ENCODE assay signal across 9 mouse cellular contexts in genomic region chr1:161999338-161999737, GRCm38 (mm10). TPM values are rescaled to one million over a fixed set of nuclear protein-coding genes. Genes with fewer than 3 reads are reported as not detected.
DNase-seq lines count a peak whose midpoint lies in the region; ATAC-seq and TF ChIP-seq lines count a peak whose summit lies in the region.
"Had no signal": no experiment of that assay in that cellular context is flagged by ENCODE, and none has a peak within 500 bp of the region (broad histone marks: within the 10 kb centered on the region; RNA-seq: fewer than 3 reads in every experiment).

No protein-coding gene starts in this region.

- no peak for DNase-seq in midbrain, embryonic 10.5 days (ENCODE audit: low spot score)
- DNase-seq in midbrain, postnatal 0 days (ENCODE audit: low spot score) = no peak
- no peak for DNase-seq in frontal cortex, adult 2 months (ENCODE audit: extremely low spot score in 1 of 2, low spot score in 1 of 2)
- no peak for DNase-seq in layer of hippocampus, adult 9-10 months (ENCODE audit: low spot score)
- no peak for DNase-seq in gastrocnemius, postnatal 25 days

- no peak overlapping the region for H3K4me2 ChIP-seq in midbrain, postnatal 0 days (ENCODE audit: low read depth, low read length, poor library complexity, severe bottlenecking)
- H3K4me2 ChIP-seq in embryonic facial prominence, embryonic 15.5 days (replicated peaks) = 0 out of 2 replicates have a peak overlapping the region, but pooled peaks have one; percentile 33
- H3K4me2 ChIP-seq in hindbrain, embryonic 15.5 days = peak overlapping the region; percentile 34; the same call in 1 of the 2 replicates
- 0 out of 2 replicates have a peak overlapping the region, but pooled peaks have one; percentile 12 for H3K4me2 ChIP-seq in neural tube, embryonic 13.5 days

- no peaks in the 10 kb centered on the region for H3K36me3 ChIP-seq in midbrain, embryonic 10.5 days
- no peaks in the 10 kb centered on the region for H3K36me3 ChIP-seq in midbrain, postnatal 0 days (ENCODE audit: insufficient read depth, low read length)
- no peaks in the 10 kb centered on the region for H3K36me3 ChIP-seq in embryonic facial prominence, embryonic 15.5 days
- no peaks in the 10 kb centered on the region for H3K36me3 ChIP-seq in hindbrain, embryonic 15.5 days
- no peaks in the 10 kb centered on the region for H3K36me3 ChIP-seq in neural tube, embryonic 13.5 days

- H3K9me3 ChIP-seq in midbrain, embryonic 10.5 days (replicated peaks) = no peaks in the 10 kb centered on the region
- H3K9me3 ChIP-seq in midbrain, postnatal 0 days (ENCODE audit: low read length) = no peaks in the 10 kb centered on the region
- no peaks in the 10 kb centered on the region for H3K9me3 ChIP-seq in embryonic facial prominence, embryonic 15.5 days (replicated peaks)
- H3K9me3 ChIP-seq in hindbrain, embryonic 15.5 days = no peaks in the 10 kb centered on the region
- no peaks in the 10 kb centered on the region for H3K9me3 ChIP-seq in neural tube, embryonic 13.5 days

- H3K27ac ChIP-seq in midbrain, embryonic 10.5 days (replicated peaks) = peak overlapping the region; percentile 85
- H3K27ac ChIP-seq in midbrain, postnatal 0 days (ENCODE audit: low read depth, low read length) = no peak overlapping the region
- H3K27ac ChIP-seq in embryonic facial prominence, embryonic 15.5 days (replicated peaks) = peak overlapping the region; percentile 91
- H3K27ac ChIP-seq in hindbrain, embryonic 15.5 days (replicated peaks) = peak overlapping the region; percentile 48
- H3K27ac ChIP-seq in neural tube, embryonic 13.5 days (replicated peaks) = peak overlapping the region; percentile 77

- ATAC-seq in midbrain, postnatal 0 days (ENCODE audit: low FRiP score) = no peak
- ATAC-seq in embryonic facial prominence, embryonic 15.5 days (ENCODE audit: insufficient number of reproducible peaks, low FRiP score, low TSS enrichment, low read depth) = no peak
- no peak for ATAC-seq in hindbrain, embryonic 15.5 days (ENCODE audit: low FRiP score, low read depth)
- ATAC-seq in neural tube, embryonic 13.5 days (ENCODE audit: low read depth) = peak; percentile 11; the same call in 1 of the 2 replicates

- no peak overlapping the region for H3K9ac ChIP-seq in midbrain, postnatal 0 days (replicated peaks; ENCODE audit: low read length, poor library complexity, severe bottlenecking)
- no peak overlapping the region for H3K9ac ChIP-seq in embryonic facial prominence, embryonic 15.5 days
- no peak overlapping the region for H3K9ac ChIP-seq in hindbrain, embryonic 15.5 days
- H3K9ac ChIP-seq in neural tube, embryonic 13.5 days = 0 out of 2 replicates have a peak overlapping the region, but pooled peaks have one; percentile 49

- no peak for TF ChIP-seq CTCF in midbrain, postnatal 0 days (IDR thresholded peaks at IDR 0.05)

- H3K4me3 ChIP-seq in midbrain, embryonic 10.5 days = no peak overlapping the region
- no peak overlapping the region for H3K4me3 ChIP-seq in midbrain, postnatal 0 days (ENCODE audit: low read depth, low read length)
- H3K4me3 ChIP-seq in embryonic facial prominence, embryonic 15.5 days (replicated peaks) = no peak overlapping the region
- H3K4me3 ChIP-seq in hindbrain, embryonic 15.5 days = no peak overlapping the region
- no peak overlapping the region for H3K4me3 ChIP-seq in neural tube, embryonic 13.5 days

- H3K27me3 ChIP-seq in midbrain, embryonic 10.5 days (ENCODE audit: low read depth, poor library complexity, severe bottlenecking) = no peaks in the 10 kb centered on the region
- H3K27me3 ChIP-seq in midbrain, postnatal 0 days (ENCODE audit: insufficient read depth, low read length) = no peaks in the 10 kb centered on the region
- H3K27me3 ChIP-seq in embryonic facial prominence, embryonic 15.5 days = no peaks in the 10 kb centered on the region
- H3K27me3 ChIP-seq in hindbrain, embryonic 15.5 days = no peaks in the 10 kb centered on the region
- H3K27me3 ChIP-seq in neural tube, embryonic 13.5 days = no peaks in the 10 kb centered on the region

- WGBS in midbrain, embryonic 10.5 days = 50% methylated on average over 5 of the region's 5 CpGs
- WGBS in midbrain, postnatal 0 days = 41% methylated on average over 5 of the region's 5 CpGs
- 34% methylated on average over 5 of the region's 5 CpGs for WGBS in embryonic facial prominence, embryonic 15.5 days
- 50% methylated on average over 5 of the region's 5 CpGs for WGBS in hindbrain, embryonic 15.5 days
- WGBS in neural tube, embryonic 13.5 days = 34% methylated on average over 5 of the region's 5 CpGs

- H3K4me1 ChIP-seq in midbrain, embryonic 10.5 days = peaks cover 27% of the 10 kb centered on the region
- peaks cover 1% of the 10 kb centered on the region; the same call in 1 of the 2 replicates for H3K4me1 ChIP-seq in midbrain, postnatal 0 days (ENCODE audit: insufficient read depth, low read length)
- peaks cover 35% of the 10 kb centered on the region for H3K4me1 ChIP-seq in embryonic facial prominence, embryonic 15.5 days
- H3K4me1 ChIP-seq in hindbrain, embryonic 15.5 days (replicated peaks) = peaks cover 23% of the 10 kb centered on the region
- H3K4me1 ChIP-seq in neural tube, embryonic 13.5 days (replicated peaks) = peaks cover 40% of the 10 kb centered on the region

RNA-seq across cellular contexts. Expression of gene 4930558K02Rik, which starts 19.9 kb away (rescaled TPM):
- polyA plus RNA-seq in midbrain, embryonic 10.5 days (2016; fragmentation: Nextera tagmentation; extraction: Ambion mirVana) = 0.14 TPM in 1 of 2 replicates, not detected in the other
- total RNA-seq in midbrain, postnatal 0 days (2014; rRNA removed) = not detected in 2 replicates
- 0.33 and 0.47 TPM in 2 replicates for polyA plus RNA-seq in midbrain, postnatal 0 days (2015; fragmentation: Nextera tagmentation; extraction: Ambion mirVana)
- polyA plus RNA-seq in embryonic facial prominence, embryonic 15.5 days (2015; fragmentation: Nextera tagmentation; extraction: Ambion mirVana) = not detected in 2 replicates
- polyA plus RNA-seq in hindbrain, embryonic 15.5 days (2015; fragmentation: Nextera tagmentation; extraction: Ambion mirVana) = 0.16 and 0.25 TPM in 2 replicates
- not detected in 2 replicates for polyA plus RNA-seq in neural tube, embryonic 13.5 days (2015; fragmentation: Nextera tagmentation; extraction: Ambion mirVana)
- 0.11 and 0.12 TPM in 2 replicates for polyA plus RNA-seq in frontal cortex, adult 2 months (2012; rRNA removed)
- not detected for total RNA-seq in gastrocnemius, postnatal 25 days (2021)
- polyA plus RNA-seq: gonadal fat pad, adult 2 months had no signal

RNA-seq across cellular contexts. Expression of gene Pigc, which starts 30.4 kb away (rescaled TPM):
- polyA plus RNA-seq in midbrain, embryonic 10.5 days (2016; fragmentation: Nextera tagmentation; extraction: Ambion mirVana) = 24.2 and 29.5 TPM in 2 replicates
- 12.1 and 14.5 TPM in 2 replicates for total RNA-seq in midbrain, postnatal 0 days (2014; rRNA removed)
- 22.6 and 26.2 TPM in 2 replicates for polyA plus RNA-seq in midbrain, postnatal 0 days (2015; fragmentation: Nextera tagmentation; extraction: Ambion mirVana)
- polyA plus RNA-seq in embryonic facial prominence, embryonic 15.5 days (2015; fragmentation: Nextera tagmentation; extraction: Ambion mirVana) = 42.4 and 49.7 TPM in 2 replicates
- polyA plus RNA-seq in hindbrain, embryonic 15.5 days (2015; fragmentation: Nextera tagmentation; extraction: Ambion mirVana) = 35.4 and 36.6 TPM in 2 replicates
- polyA plus RNA-seq in neural tube, embryonic 13.5 days (2015; fragmentation: Nextera tagmentation; extraction: Ambion mirVana) = 35.9 and 36.5 TPM in 2 replicates
- polyA plus RNA-seq in frontal cortex, adult 2 months (2012; rRNA removed) = 17.5 and 19.7 TPM in 2 replicates
- 10 to 100 TPM; 15.1 to 16.4 TPM for total RNA-seq in gastrocnemius, postnatal 25 days (2021)
